In genomic region chr13:10691307-10691706, GRCm38 (mm10) we compare ENCODE assay signal across 26 mouse cellular contexts.
"Had no signal": no experiment of that assay in that cellular context is flagged by ENCODE, and none has a peak within 500 bp of the region (broad histone marks: within the 10 kb centered on the region; RNA-seq: fewer than 3 reads in every experiment).

No protein-coding gene starts in this region.

- H3K4me2 ChIP-seq: heart, embryonic 11.5 days; heart, embryonic 13.5 days; heart, embryonic 15.5 days; hindbrain, embryonic 13.5 days; hindbrain, embryonic 15.5 days; intestine, embryonic 15.5 days; limb, embryonic 12.5 days; liver, embryonic 11.5 days; liver, embryonic 13.5 days had no signal

- H3K4me3 ChIP-seq: heart, adult 2 months; heart, embryonic 13.5 days; heart, embryonic 15.5 days; hindbrain, embryonic 13.5 days; hindbrain, embryonic 15.5 days; intestine, embryonic 15.5 days; layer of hippocampus, adult 2 months; left cerebral cortex, adult 2 months; limb, embryonic 10.5 days; limb, embryonic 12.5 days; liver, embryonic 13.5 days had no signal

- DNase-seq: gastrocnemius, postnatal 14 days; gastrocnemius, postnatal 36 days; heart, adult 11 months; heart, adult 2 months; heart, postnatal 14 days; heart, postnatal 36 days; kidney, adult 18-20 months; kidney, adult 8-10 months; kidney, postnatal 10 days; kidney, postnatal 25 days; kidney, postnatal 4 days; liver; liver, embryonic 13.5 days had no signal

- H3K9me3 ChIP-seq: heart, embryonic 13.5 days; heart, embryonic 15.5 days; hindbrain, embryonic 13.5 days; hindbrain, embryonic 15.5 days; intestine, embryonic 15.5 days; limb, embryonic 10.5 days; limb, embryonic 12.5 days; liver, embryonic 13.5 days had no signal

- H3K9ac ChIP-seq: heart, embryonic 13.5 days; heart, embryonic 15.5 days; hindbrain, embryonic 13.5 days; hindbrain, embryonic 15.5 days; intestine, embryonic 15.5 days; limb, embryonic 12.5 days; liver, embryonic 13.5 days had no signal

- H3K27ac ChIP-seq: heart, adult 2 months; heart, embryonic 13.5 days; heart, embryonic 15.5 days; hindbrain, embryonic 13.5 days; hindbrain, embryonic 15.5 days; intestine, embryonic 15.5 days; layer of hippocampus, adult 2 months; left cerebral cortex, adult 2 months; limb, embryonic 10.5 days; limb, embryonic 12.5 days; liver, embryonic 13.5 days had no signal

- H3K4me1 ChIP-seq: heart, embryonic 13.5 days; heart, embryonic 15.5 days; hindbrain, embryonic 13.5 days; hindbrain, embryonic 15.5 days; intestine, embryonic 15.5 days; limb, embryonic 12.5 days; liver, embryonic 13.5 days had no signal

- H3K27me3 ChIP-seq: heart, embryonic 13.5 days; heart, embryonic 15.5 days; hindbrain, embryonic 13.5 days; hindbrain, embryonic 15.5 days; intestine, embryonic 15.5 days; limb, embryonic 12.5 days; liver, embryonic 13.5 days had no signal

- H3K36me3 ChIP-seq: heart, embryonic 13.5 days; heart, embryonic 15.5 days; hindbrain, embryonic 13.5 days; hindbrain, embryonic 15.5 days; intestine, embryonic 15.5 days; limb, embryonic 10.5 days; limb, embryonic 12.5 days; liver, embryonic 13.5 days had no signal

- ATAC-seq: inflammation-experienced regulatory T-cells, adult 6 months; intestine, embryonic 15.5 days; intestine, postnatal 0 days had no signal
